17 mouse cellular contexts compared by ENCODE assay signal in genomic region chr5:151164815-151165214, GRCm38 (mm10).
A peak's percentile ranks its signal among the peaks of the same experiment; 100 is the strongest.
DNase-seq lines count a peak whose midpoint lies in the region; ATAC-seq and TF ChIP-seq lines count a peak whose summit lies in the region.
"Had no signal": no experiment of that assay in that cellular context is flagged by ENCODE, and none has a peak within 500 bp of the region (broad histone marks: within the 10 kb centered on the region; RNA-seq: fewer than 3 reads in every experiment).

No protein-coding gene starts in this region.

- WGBS in lung, embryonic 15.5 days = 67% methylated on average over 4 of the region's 4 CpGs
- 51% methylated on average over 4 of the region's 4 CpGs for WGBS in embryonic facial prominence, embryonic 14.5 days
- 45% methylated on average over 4 of the region's 4 CpGs for WGBS in small intestine, adult 2 months

- H3K27me3 ChIP-seq in lung, embryonic 15.5 days = no peaks in the 10 kb centered on the region
- no peaks in the 10 kb centered on the region for H3K27me3 ChIP-seq in Patski
- no peaks in the 10 kb centered on the region for H3K27me3 ChIP-seq in embryonic facial prominence, embryonic 14.5 days (replicated peaks; ENCODE audit: control insufficient read depth, insufficient read depth, low read length)
- no peaks in the 10 kb centered on the region for H3K27me3 ChIP-seq in small intestine, adult 2 months (ENCODE audit: control insufficient read depth, insufficient read depth, low read length)
- H3K27me3 ChIP-seq: hindbrain, embryonic 12.5 days; neural tube, embryonic 12.5 days had no signal

- no peak overlapping the region for H3K4me2 ChIP-seq in lung, embryonic 15.5 days
- H3K4me2 ChIP-seq in embryonic facial prominence, embryonic 14.5 days (ENCODE audit: low read depth, low read length) = no peak overlapping the region
- H3K4me2 ChIP-seq: hindbrain, embryonic 12.5 days; neural tube, embryonic 12.5 days had no signal

- H3K9ac ChIP-seq in lung, embryonic 15.5 days = no peak overlapping the region
- no peak overlapping the region for H3K9ac ChIP-seq in embryonic facial prominence, embryonic 14.5 days (ENCODE audit: low read depth, low read length)
- H3K9ac ChIP-seq: hindbrain, embryonic 12.5 days; neural tube, embryonic 12.5 days had no signal

- CTCF ChIA-PET in Patski (lab: Charles Lee) = interaction anchor here (0.8 to 2.6 kb wide), 2 partner anchors 9 to 11 kb away, joined by 3 to 12 read pairs; no protein-coding TSS in a partner anchor

- POLR2A ChIA-PET in Patski (lab: Charles Lee) = no interaction called here

- peaks cover 51% of the 10 kb centered on the region for H3K4me1 ChIP-seq in lung, embryonic 15.5 days
- H3K4me1 ChIP-seq in embryonic facial prominence, embryonic 14.5 days (ENCODE audit: control insufficient read depth, insufficient read depth, low read length) = 0 out of 2 replicates have a peak, but pooled peaks cover 3% of the 10 kb centered on the region
- peaks cover 11% of the 10 kb centered on the region; the same call in 1 of the 2 replicates for H3K4me1 ChIP-seq in small intestine, adult 2 months (ENCODE audit: control insufficient read depth, insufficient read depth, insufficient read length, low read length)

- DNase-seq in lung, postnatal 36 days = no peak
- no peak for DNase-seq in Patski (ENCODE audit: low read depth, low spot score)
- no peak for DNase-seq in embryonic facial prominence, embryonic 14.5 days (ENCODE audit: low spot score)
- DNase-seq in adrenal gland, adult 18-20 months (ENCODE audit: low spot score in 2 of 2) = no peak
- DNase-seq in testis, postnatal 10 days (ENCODE audit: low spot score) = no peak
- DNase-seq: adrenal gland, postnatal 25 days; cerebellum, adult 9-11 months; kidney, adult 11 months; kidney, postnatal 14 days; lung, adult 18-20 months; right cerebral cortex, postnatal 14 days; thymus, postnatal 36 days had no signal

- H3K9me3 ChIP-seq in lung, embryonic 15.5 days = no peaks in the 10 kb centered on the region
- H3K9me3 ChIP-seq in embryonic facial prominence, embryonic 14.5 days (ENCODE audit: control insufficient read depth, low read length) = no peaks in the 10 kb centered on the region
- H3K9me3 ChIP-seq: hindbrain, embryonic 12.5 days; neural tube, embryonic 12.5 days had no signal

- no peaks in the 10 kb centered on the region for H3K36me3 ChIP-seq in lung, embryonic 15.5 days
- no peaks in the 10 kb centered on the region for H3K36me3 ChIP-seq in embryonic facial prominence, embryonic 14.5 days (ENCODE audit: control insufficient read depth, insufficient read depth, low read length)
- H3K36me3 ChIP-seq in small intestine, adult 2 months (ENCODE audit: control insufficient read depth, insufficient read depth, low read length) = no peaks in the 10 kb centered on the region
- H3K36me3 ChIP-seq: hindbrain, embryonic 12.5 days; neural tube, embryonic 12.5 days had no signal

- no peak for TF ChIP-seq POLR2A in small intestine, adult 2 months (IDR thresholded peaks at IDR 0.05; ENCODE audit: low read depth, low read length)

- H3K27ac ChIP-seq in lung, embryonic 15.5 days = peak overlapping the region; percentile 53; the same call in 1 of the 2 replicates
- H3K27ac ChIP-seq in embryonic facial prominence, embryonic 14.5 days (replicated peaks; ENCODE audit: low read depth, low read length) = peak overlapping the region; percentile 5; the same call in 1 of the 2 replicates
- H3K27ac ChIP-seq in small intestine, adult 2 months (ENCODE audit: insufficient read depth, low read depth, low read length) = peak overlapping the region; percentile 79
- H3K27ac ChIP-seq: hindbrain, embryonic 12.5 days; neural tube, embryonic 12.5 days had no signal

- ATAC-seq in lung, embryonic 15.5 days (ENCODE audit: borderline replicate concordance, extremely low read depth, low FRiP score, low TSS enrichment) = no peak
- peak; percentile 19 for ATAC-seq in Patski
- ATAC-seq in embryonic facial prominence, embryonic 14.5 days (ENCODE audit: low read depth) = no peak
- ATAC-seq: forebrain, embryonic 14.5 days had no signal

- TF ChIP-seq CTCF in Patski (IDR thresholded peaks at IDR 0.05) = no peak
- TF ChIP-seq CTCF in small intestine, adult 2 months (IDR thresholded peaks at IDR 0.05; ENCODE audit: extremely low read depth, insufficient read length, insufficient replicate concordance, low read depth, low read length) = no peak

- in situ Hi-C loops in Patski (cut with MboI; ENCODE audit: low pct_unique_long_range_greater_than_20kb) = no loop called here

- H3K4me3 ChIP-seq in lung, embryonic 15.5 days = no peak overlapping the region
- no peak overlapping the region for H3K4me3 ChIP-seq in embryonic facial prominence, embryonic 14.5 days (ENCODE audit: low read depth, low read length)
- H3K4me3 ChIP-seq in small intestine, adult 2 months (ENCODE audit: low read depth, low read length) = no peak overlapping the region
- H3K4me3 ChIP-seq: hindbrain, embryonic 12.5 days; neural tube, embryonic 12.5 days had no signal

Comparison
In these comparisons a context has a peak if more than half of its experiments do, and no peak if none do; other contexts are left out.
1. H3K27ac ChIP-seq: peak in every context shown above with its lines; median percentile 79 in small intestine, adult 2 months; 53 in lung, embryonic 15.5 days; 5 in embryonic facial prominence, embryonic 14.5 days.